Mouse (Mus musculus) forebrain, embryonic 11.5 days (tissue): ENCODE measurements around the gene Pcp4. TPM values are rescaled to one million over a fixed set of nuclear protein-coding genes. Genes with fewer than 3 reads are reported as not detected.

Experiments
- ATAC-seq: fragments of 200-750 bp; cut with Nextera tagmentation; replicated peaks from 2 replicates; pipeline ENCODE4 v1.8.0; 2017; ENCODE audit warnings: moderate TSS enrichment; ENCODE audit not compliant: low FRiP score
- DNase-seq: peaks from one replicate; pipeline ENCODE4 v3.0.0-alpha.2; 2017; ENCODE audit warnings: low spot score
- H3K27ac ChIP-seq: fragments of 300-500 bp; sonication (generic); 2 replicates; pipeline ENCODE4 v1.5.1; 2014; ENCODE audit warnings: low read depth, low read length
- H3K27me3 ChIP-seq: fragments of 300-500 bp; sonication (generic); 2 replicates; pipeline ENCODE4 v1.6.1; 2014; ENCODE audit warnings: mild to moderate bottlenecking, low read length, mixed read lengths; ENCODE audit not compliant: control insufficient read depth, insufficient read depth
- H3K36me3 ChIP-seq: fragments of 300-500 bp; sonication (generic); 2 replicates; pipeline ENCODE4 v1.6.1; 2014; ENCODE audit warnings: mild to moderate bottlenecking, low read length, moderate library complexity, mixed read lengths; ENCODE audit not compliant: control insufficient read depth, insufficient read depth
- H3K4me1 ChIP-seq: fragments of 300-500 bp; sonication (generic); replicated peaks from 2 replicates; pipeline ENCODE4 v1.6.1; 2014; ENCODE audit warnings: low read length, mixed read lengths; ENCODE audit not compliant: control insufficient read depth, insufficient read depth
- H3K4me2 ChIP-seq: fragments of 300-500 bp; sonication (generic); 2 replicates; pipeline ENCODE4 v1.6.1; 2014; ENCODE audit warnings: low read depth, mild to moderate bottlenecking, low read length, moderate library complexity, mixed read lengths; ENCODE audit not compliant: severe bottlenecking
- H3K4me3 ChIP-seq: fragments of 300-500 bp; sonication (generic); 2 replicates; pipeline ENCODE4 v1.5.1; 2014; ENCODE audit warnings: low read depth, low read length
- H3K9ac ChIP-seq: fragments of 300-500 bp; sonication (generic); 2 replicates; pipeline ENCODE4 v1.6.1; 2014; ENCODE audit warnings: low read length
- H3K9me3 ChIP-seq: fragments of 300-500 bp; sonication (generic); 2 replicates; pipeline ENCODE4 v1.6.1; 2016; ENCODE audit warnings: low read length, mixed read lengths; ENCODE audit not compliant: control insufficient read depth
- WGBS: fragments of 180-500 bp; shearing (Covaris S2); extraction: QIAGEN DNeasy Blood & Tissue Kit; methylation state at CpG from one replicate; pipeline ENCODE4 v1.1.7; 2014; 5-methylcytosine and 5-hydroxymethylcytosine counted together
- polyA plus RNA-seq: library from polyadenylated mRNA; unstranded; fragments of >200 nt; fragmentation: Nextera tagmentation; extraction: Ambion mirVana; gene quantifications from 2 replicates; pipeline ENCODE4 v1.2.1, GENCODE M21; 2014

Pcp4 gene
- polyA plus RNA-seq, 1 experiment from 2014 or later, result 9.4 TPM

GRCm38 (mm10) chr16:96533710-96534109 is 66.3 kb downstream of the Pcp4 start:
- H3K27ac ChIP-seq, result no peak overlapping the region
- H3K4me1 ChIP-seq, result no peaks in the 10 kb centered on the region; the same call in 1 of the 2 replicates
- H3K36me3 ChIP-seq, result no peaks in the 10 kb centered on the region
- no peak overlapping the region for H3K4me3 ChIP-seq
- no peak for DNase-seq
- no peaks in the 10 kb centered on the region for H3K27me3 ChIP-seq
- ATAC-seq, result no peak
- no peak overlapping the region for H3K9ac ChIP-seq
- H3K9me3 ChIP-seq, result no peaks in the 10 kb centered on the region
- 84% methylated on average over 8 of the region's 8 CpGs for WGBS
- H3K4me2 ChIP-seq, result no peak overlapping the region

DNA sequence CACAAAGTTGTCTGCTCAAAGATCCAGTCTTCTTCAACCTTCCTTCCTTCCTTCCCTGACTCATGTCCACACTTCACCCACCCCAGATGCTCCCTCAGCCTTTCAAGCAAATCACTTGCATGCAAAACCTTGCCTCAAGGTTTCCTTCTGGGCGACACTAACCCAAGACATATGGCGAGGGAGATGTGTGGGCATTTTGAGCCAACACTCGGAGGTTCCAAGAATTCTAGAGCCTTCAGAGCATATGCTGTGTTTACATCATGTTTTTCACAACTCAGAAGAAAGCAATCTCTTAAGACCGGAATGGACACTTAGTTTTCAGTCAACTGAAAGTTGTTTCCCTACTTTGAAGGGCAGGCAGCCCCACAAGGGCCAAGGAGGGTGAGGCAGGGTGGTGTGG is 67.9 kb downstream of the Pcp4 start:
- H3K4me1 ChIP-seq, result no peaks in the 10 kb centered on the region
- no peak for DNase-seq
- WGBS, result 88% methylated on average over 4 of the region's 4 CpGs

DNA sequence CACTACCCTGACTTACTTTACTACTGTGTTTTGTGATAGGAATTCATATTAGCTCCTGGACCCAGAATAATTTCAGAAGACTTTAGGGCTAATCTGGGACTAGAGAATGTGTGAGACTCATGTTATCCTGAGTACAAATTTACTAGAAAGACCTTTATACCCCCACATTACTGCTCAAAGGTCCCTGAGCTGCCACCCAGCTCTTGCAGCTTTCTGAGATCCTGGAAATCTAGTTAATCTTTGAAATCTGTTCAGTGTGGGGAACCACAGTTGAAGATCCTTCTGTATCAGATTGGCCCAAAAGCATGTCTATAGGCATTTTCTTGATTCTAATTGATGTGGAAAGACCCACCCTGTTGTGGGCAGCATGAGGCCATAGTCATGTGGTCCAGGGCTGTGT is 69.0 kb downstream of the Pcp4 start:
- Histone ChIP-seq H3K27ac (no peak overlapping the region), H3K4me2 (no peak overlapping the region), H3K9ac (no peak overlapping the region), H3K27me3 (no peaks in the 10 kb centered on the region), H3K36me3 (no peaks in the 10 kb centered on the region), H3K4me3 (no peak overlapping the region), H3K4me1 (no peaks in the 10 kb centered on the region), H3K9me3 (no peaks in the 10 kb centered on the region)
- DNase-seq (no peak), ATAC-seq (no peak)

More for the DNA sequence above, 67.9 kb downstream of the Pcp4 start:
- H3K27ac ChIP-seq, result no peak overlapping the region
- no peak overlapping the region for H3K9ac ChIP-seq
- no peak overlapping the region for H3K4me2 ChIP-seq
- H3K4me3 ChIP-seq, result no peak overlapping the region
- no peak for ATAC-seq
- H3K9me3 ChIP-seq, result no peaks in the 10 kb centered on the region
- H3K36me3 ChIP-seq, result no peaks in the 10 kb centered on the region
- H3K27me3 ChIP-seq, result no peaks in the 10 kb centered on the region

DNA sequence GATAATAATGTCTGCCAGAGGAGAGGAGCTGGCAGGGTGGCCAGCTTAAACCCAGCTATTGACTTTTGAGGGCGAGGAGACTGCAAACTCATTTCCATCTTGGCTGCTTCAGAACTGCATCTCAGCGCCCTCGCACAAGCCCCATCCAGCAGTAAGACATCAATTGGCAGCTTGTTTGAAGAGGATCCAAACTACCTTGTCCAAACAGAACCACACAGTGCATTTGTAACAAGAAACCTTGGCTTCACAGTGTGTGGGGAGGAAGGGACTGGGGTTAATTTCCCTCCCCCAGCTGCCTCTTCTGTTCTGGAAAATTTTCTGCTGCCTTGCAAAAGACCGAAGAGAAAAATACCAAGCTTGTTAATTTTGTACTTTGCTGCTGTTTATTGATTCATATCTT is 71.7 kb downstream of the Pcp4 start:
- H3K27ac ChIP-seq, result no peak overlapping the region
- ATAC-seq (no peak), DNase-seq (no peak)
- no peak overlapping the region for H3K9ac ChIP-seq
- no peak overlapping the region for H3K4me3 ChIP-seq
- H3K4me2 ChIP-seq, result no peak overlapping the region
- no peaks in the 10 kb centered on the region for H3K27me3 ChIP-seq
- H3K9me3 ChIP-seq, result no peaks in the 10 kb centered on the region
- no peaks in the 10 kb centered on the region for H3K4me1 ChIP-seq
- no peaks in the 10 kb centered on the region for H3K36me3 ChIP-seq
- WGBS, result 76% methylated on average over 4 of the region's 4 CpGs

- ATAC-seq (no peak), DNase-seq (no peak)
- no peak overlapping the region for H3K9ac ChIP-seq
- H3K27me3 ChIP-seq, result no peaks in the 10 kb centered on the region
- H3K4me2 ChIP-seq, result no peak overlapping the region
- H3K36me3 ChIP-seq, result no peaks in the 10 kb centered on the region
- 49% methylated on average over 2 of the region's 2 CpGs for WGBS
- H3K27ac ChIP-seq, result no peak overlapping the region
- no peaks in the 10 kb centered on the region for H3K9me3 ChIP-seq
- no peaks in the 10 kb centered on the region for H3K4me1 ChIP-seq
- no peak overlapping the region for H3K4me3 ChIP-seq
These were observed 73.7 kb downstream of the Pcp4 start for GRCm38 (mm10) chr16:96541056-96541455.

DNA sequence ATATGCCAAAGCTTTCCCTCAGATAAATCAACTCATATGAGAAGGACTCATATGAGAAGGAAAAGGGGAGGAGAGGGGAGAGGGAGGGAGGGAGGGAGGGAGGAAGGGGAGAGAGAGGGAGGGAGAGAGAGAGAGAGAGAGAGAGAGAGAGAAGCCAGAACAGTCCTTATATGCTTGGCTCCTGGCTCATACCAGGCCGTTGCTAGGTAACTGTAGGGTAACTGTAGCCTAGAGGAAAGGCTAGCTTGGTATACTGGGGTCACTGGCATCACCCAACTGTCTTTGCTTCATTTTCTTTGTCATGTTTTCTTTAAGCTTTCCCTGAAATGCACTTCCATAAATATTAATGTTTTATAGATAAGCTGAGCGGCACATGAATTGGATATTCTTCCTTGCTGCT is 85.3 kb downstream of the Pcp4 start:
- H3K27me3 ChIP-seq, result no peaks in the 10 kb centered on the region
- no peaks in the 10 kb centered on the region for H3K4me1 ChIP-seq
- no peaks in the 10 kb centered on the region for H3K9me3 ChIP-seq
- no peak overlapping the region for H3K27ac ChIP-seq
- no peak overlapping the region for H3K4me3 ChIP-seq
- no peaks in the 10 kb centered on the region for H3K36me3 ChIP-seq
- ATAC-seq, result no peak
- 72% methylated on average over 2 of the region's 2 CpGs for WGBS
- H3K9ac ChIP-seq, result no peak overlapping the region
- no peak for DNase-seq
- no peak overlapping the region for H3K4me2 ChIP-seq

DNA sequence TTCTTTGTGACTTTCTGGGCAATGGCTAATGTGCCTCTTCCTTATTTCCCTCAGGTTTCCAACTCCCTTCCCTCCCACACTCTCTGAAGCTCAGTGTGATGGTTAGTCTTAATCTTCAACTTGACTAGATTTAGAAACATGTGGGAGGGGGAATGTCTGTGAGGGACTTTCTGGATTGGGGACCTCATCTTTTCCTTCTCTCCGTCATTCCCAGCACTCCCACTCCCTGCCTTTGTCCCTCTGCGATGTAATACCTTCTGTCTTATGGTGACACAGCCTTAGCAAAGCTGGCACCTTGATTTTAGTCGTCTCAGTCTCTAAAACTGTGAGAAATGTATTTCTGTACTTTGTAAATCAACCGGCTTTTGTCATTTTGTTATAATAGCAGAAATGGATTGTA is 88.0 kb downstream of the Pcp4 start:
- ATAC-seq, result no peak
- no peaks in the 10 kb centered on the region for H3K27me3 ChIP-seq
- no peaks in the 10 kb centered on the region for H3K4me1 ChIP-seq
- H3K27ac ChIP-seq, result no peak overlapping the region
- DNase-seq, result no peak
- H3K9me3 ChIP-seq, result no peaks in the 10 kb centered on the region
- H3K4me3 ChIP-seq, result no peak overlapping the region
- 80% methylated on average over 4 of the region's 4 CpGs for WGBS
- no peak overlapping the region for H3K9ac ChIP-seq
- no peaks in the 10 kb centered on the region for H3K36me3 ChIP-seq
- no peak overlapping the region for H3K4me2 ChIP-seq

DNA sequence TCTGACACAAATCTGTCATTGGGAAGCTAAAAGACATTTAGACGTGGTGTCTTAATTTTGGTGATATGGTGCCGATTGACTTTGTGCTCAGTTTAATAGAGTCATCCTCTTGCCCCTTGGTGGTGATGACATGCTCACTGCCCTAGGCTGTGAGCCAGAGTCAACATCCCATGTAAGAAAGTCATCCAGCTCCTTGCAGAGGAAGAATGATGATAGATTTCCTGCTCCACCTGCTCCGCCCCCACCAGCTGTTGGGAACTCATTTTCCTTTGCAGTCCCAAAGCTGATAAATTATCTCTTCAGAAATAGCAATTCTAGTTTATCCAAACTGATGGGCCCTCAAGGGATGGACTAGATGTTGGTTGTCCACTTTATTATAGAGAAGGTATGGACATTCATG is 89.2 kb downstream of the Pcp4 start:
- Histone ChIP-seq H3K9ac (no peak overlapping the region), H3K4me2 (no peak overlapping the region), H3K4me3 (no peak overlapping the region), H3K4me1 (no peaks in the 10 kb centered on the region), H3K9me3 (no peaks in the 10 kb centered on the region), H3K27ac (no peak overlapping the region), H3K27me3 (no peaks in the 10 kb centered on the region), H3K36me3 (no peaks in the 10 kb centered on the region)
- DNase-seq, result no peak
- no peak for ATAC-seq
- 86% methylated on average over 3 of the region's 3 CpGs for WGBS

DNA sequence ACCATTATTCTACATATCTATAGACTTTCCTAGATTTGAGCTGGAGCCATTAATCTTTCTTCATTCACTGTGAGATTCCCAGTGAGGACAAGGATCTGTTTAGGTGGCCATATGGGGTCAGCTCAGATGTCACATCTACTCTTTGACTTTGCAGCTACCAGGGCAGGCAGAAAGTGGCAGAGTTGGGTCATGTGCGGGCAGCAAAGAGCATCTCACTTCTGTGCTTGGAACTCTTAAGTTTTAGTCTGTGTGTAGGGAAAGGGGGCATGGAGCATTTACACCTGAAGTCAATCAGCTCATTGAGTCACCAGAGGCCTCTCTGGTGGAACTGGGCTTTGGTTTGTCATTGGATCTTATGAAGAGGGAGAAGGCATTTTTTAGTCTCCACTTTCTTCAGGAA is 90.9 kb downstream of the Pcp4 start:
- Histone ChIP-seq H3K4me1 (no peaks in the 10 kb centered on the region), H3K4me3 (no peak overlapping the region), H3K9ac (no peak overlapping the region), H3K9me3 (no peaks in the 10 kb centered on the region), H3K36me3 (no peaks in the 10 kb centered on the region), H3K27me3 (no peaks in the 10 kb centered on the region), H3K4me2 (no peak overlapping the region), H3K27ac (no peak overlapping the region)
- no peak for DNase-seq
- 88% methylated on average over 1 of the region's 1 CpGs for WGBS
- ATAC-seq, result no peak
